Mouse (Mus musculus): ENCODE data around the gene Fscn3.

GRCm38 (mm10) chr6:28385169-28385568, 42.4 kb upstream of the Fscn3 start:
- TF ChIP-seq GATA1 (IDR thresholded peaks at IDR 0.05; ENCODE audit: borderline replicate concordance, low read length): no peak
- no peak for TF ChIP-seq FLI1 (IDR thresholded peaks at IDR 0.05; ENCODE audit: low read length)

Data from megakaryocyte, embryonic 14.5 days (primary cell).